Mouse (Mus musculus) hindbrain, postnatal 0 days (tissue): ENCODE measurements around the gene Wscd2. TPM values are rescaled to one million over a fixed set of nuclear protein-coding genes. Genes with fewer than 3 reads are reported as not detected.
A peak's percentile ranks its signal among the peaks of the same experiment; 100 is the strongest.

Source experiments
- ATAC-seq: fragments of 200-750 bp; cut with Nextera tagmentation; 2 replicates; pipeline ENCODE4 v1.8.0; 2017; ENCODE audit warnings: mild to moderate bottlenecking, moderate TSS enrichment, moderate library complexity
- DNase-seq: peaks from one replicate; pipeline ENCODE4 v3.0.0-alpha.2; 2015; ENCODE audit warnings: low spot score
- H3K27ac ChIP-seq: fragments of 300-500 bp; sonication (generic); 2 replicates; pipeline ENCODE4 v1.5.1; 2014; ENCODE audit warnings: mild to moderate bottlenecking
- H3K27me3 ChIP-seq: fragments of 300-500 bp; sonication (generic); 2 replicates; pipeline ENCODE4 v1.6.1; 2014; ENCODE audit warnings: low read length, mixed read lengths; ENCODE audit not compliant: insufficient read depth
- H3K36me3 ChIP-seq: fragments of 300-500 bp; sonication (generic); 2 replicates; pipeline ENCODE4 v1.6.1; 2014; ENCODE audit warnings: low read length, mixed read lengths; ENCODE audit not compliant: insufficient read depth
- H3K4me1 ChIP-seq: fragments of 300-500 bp; sonication (generic); 2 replicates; pipeline ENCODE4 v1.6.1; 2014; ENCODE audit warnings: antibody characterized with exemption, low read length, mixed read lengths; ENCODE audit not compliant: insufficient read depth
- H3K4me2 ChIP-seq: fragments of 300-500 bp; sonication (generic); 2 replicates; pipeline ENCODE4 v1.6.1; 2014; ENCODE audit warnings: low read depth, mild to moderate bottlenecking, low read length, moderate library complexity, mixed read lengths
- H3K4me3 ChIP-seq: fragments of 300-500 bp; sonication (generic); 2 replicates; pipeline ENCODE4 v1.5.1; 2014; ENCODE audit warnings: low read length
- H3K9ac ChIP-seq: fragments of 300-500 bp; sonication (generic); replicated peaks from 2 replicates; pipeline ENCODE4 v1.6.1; 2014; ENCODE audit warnings: mild to moderate bottlenecking, low read length, moderate library complexity, mixed read lengths
- H3K9me3 ChIP-seq: fragments of 300-500 bp; sonication (generic); 2 replicates; pipeline ENCODE4 v1.6.1; 2016; ENCODE audit warnings: low read length, mixed read lengths
- CTCF ChIP-seq: IDR thresholded peaks from 2 replicates; pipeline ENCODE4 v1.5.1; 2016; ENCODE audit warnings: antibody characterized with exemption, control low read depth, low read depth
- WGBS: fragments of 180-500 bp; shearing (Covaris S2); extraction: QIAGEN DNeasy Blood & Tissue Kit; methylation state at CpG from one replicate; pipeline ENCODE4 v1.1.7; 2014; 5-methylcytosine and 5-hydroxymethylcytosine counted together
- polyA plus RNA-seq: library from polyadenylated mRNA; unstranded; fragments of >200 nt; fragmentation: Nextera tagmentation; extraction: Ambion mirVana; gene quantifications from 2 replicates; pipeline ENCODE4 v1.2.1, GENCODE M21; 2015
- total RNA-seq: library from RNA; depleted of rRNA; stranded (reverse); fragments of >200 nt; gene quantifications from 2 replicates; pipeline ENCODE4 v1.2.3, GENCODE M21; 2014

Gene Wscd2
- total and polyA plus RNA-seq, 2 experiments from 2014 or later, result 9.8 to 33.8 TPM

GRCm38 (mm10) chr5:113456756-113457155 lies 33.4 kb upstream of the Wscd2 start:
- Histone ChIP-seq H3K9me3 (no peaks in the 10 kb centered on the region), H3K27ac (peak overlapping the region; percentile 32; the same call in 1 of the 2 replicates), H3K4me3 (no peak overlapping the region), H3K36me3 (no peaks in the 10 kb centered on the region), H3K4me1 (peaks cover 10% of the 10 kb centered on the region), H3K27me3 (no peaks in the 10 kb centered on the region), H3K9ac (no peak overlapping the region), H3K4me2 (no peak overlapping the region)
- ATAC-seq (no peak), DNase-seq (no peak)
- WGBS, result 76% methylated on average over 4 of the region's 4 CpGs
- TF ChIP-seq CTCF, result no peak

GRCm38 (mm10) chr5:113457260-113457659 lies 32.9 kb upstream of the Wscd2 start:
- peak; percentile 80 for DNase-seq
- H3K27ac ChIP-seq, result peak overlapping the region; percentile 32; the same call in 1 of the 2 replicates

DNA sequence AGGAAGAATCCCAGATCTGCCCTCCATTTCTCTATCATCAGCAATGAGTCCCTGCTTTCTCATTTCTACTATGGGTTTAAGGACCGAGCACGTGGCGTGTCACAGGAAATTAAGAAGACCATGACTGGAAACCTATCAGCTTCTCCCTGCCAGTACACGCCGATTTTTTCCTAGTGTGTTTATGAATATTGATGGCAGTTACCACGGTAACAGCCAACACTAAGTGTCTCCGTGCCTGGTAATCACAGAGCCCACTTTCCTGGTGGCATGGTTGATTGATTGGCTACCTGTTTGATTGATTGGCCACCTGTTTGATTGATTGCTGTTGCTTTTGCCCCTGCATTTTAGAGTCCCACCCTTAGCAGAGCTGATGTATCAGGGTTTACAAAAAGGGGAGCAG lies 30.2 kb upstream of the Wscd2 start:
- Histone ChIP-seq H3K36me3 (no peaks in the 10 kb centered on the region), H3K4me1 (peaks cover 12% of the 10 kb centered on the region), H3K9ac (no peak overlapping the region), H3K9me3 (no peaks in the 10 kb centered on the region), H3K27me3 (no peaks in the 10 kb centered on the region), H3K4me3 (no peak overlapping the region), H3K4me2 (no peak overlapping the region), H3K27ac (no peak overlapping the region)
- DNase-seq (no peak), ATAC-seq (no peak)
- TF ChIP-seq CTCF, result no peak
- WGBS, result 30% methylated on average over 7 of the region's 7 CpGs

More at GRCm38 (mm10) chr5:113457260-113457659, 32.9 kb upstream of the Wscd2 start:
- Histone ChIP-seq H3K36me3 (no peaks in the 10 kb centered on the region), H3K4me2 (no peak overlapping the region), H3K9me3 (no peaks in the 10 kb centered on the region), H3K4me3 (no peak overlapping the region), H3K27me3 (no peaks in the 10 kb centered on the region), H3K9ac (no peak overlapping the region), H3K4me1 (peaks cover 15% of the 10 kb centered on the region)
- no peak for TF ChIP-seq CTCF
- ATAC-seq, result peak; percentile 21; the same call in 1 of the 2 replicates
- 32% methylated on average over 6 of the region's 6 CpGs for WGBS

GRCm38 (mm10) chr5:113461582-113461981 lies 28.6 kb upstream of the Wscd2 start:
- Histone ChIP-seq H3K9ac (0 out of 2 replicates have a peak overlapping the region, but pooled peaks have one; percentile 39), H3K9me3 (no peaks in the 10 kb centered on the region), H3K27ac (0 out of 2 replicates have a peak overlapping the region, but pooled peaks have one; percentile 41), H3K4me3 (peak overlapping the region; percentile 14; the same call in 1 of the 2 replicates), H3K4me1 (peaks cover 12% of the 10 kb centered on the region), H3K4me2 (peak overlapping the region; percentile 48), H3K27me3 (no peaks in the 10 kb centered on the region), H3K36me3 (no peaks in the 10 kb centered on the region)
- ATAC-seq (peak; percentile 25; the same call in 1 of the 2 replicates), DNase-seq (no peak)
- WGBS, result 6% methylated on average over 16 of the region's 16 CpGs
- no peak for TF ChIP-seq CTCF

GRCm38 (mm10) chr5:113461998-113462625 lies 28.0 kb upstream of the Wscd2 start:
- Histone ChIP-seq H3K36me3 (no peaks in the 10 kb centered on the region), H3K4me1 (peaks cover 12% of the 10 kb centered on the region), H3K4me3 (peak overlapping the region; percentile 14; the same call in 1 of the 2 replicates), H3K9ac (peak overlapping the region; percentile 39; the same call in 1 of the 2 replicates), H3K9me3 (no peaks in the 10 kb centered on the region), H3K27me3 (no peaks in the 10 kb centered on the region), H3K27ac (peak overlapping the region; percentile 2; the same call in 1 of the 2 replicates), H3K4me2 (peak overlapping the region; percentile 48)
- DNase-seq, result peak; percentile 52
- no peak for TF ChIP-seq CTCF
- ATAC-seq, result no peak
- WGBS, result 16% methylated on average over 21 of the region's 21 CpGs

DNA sequence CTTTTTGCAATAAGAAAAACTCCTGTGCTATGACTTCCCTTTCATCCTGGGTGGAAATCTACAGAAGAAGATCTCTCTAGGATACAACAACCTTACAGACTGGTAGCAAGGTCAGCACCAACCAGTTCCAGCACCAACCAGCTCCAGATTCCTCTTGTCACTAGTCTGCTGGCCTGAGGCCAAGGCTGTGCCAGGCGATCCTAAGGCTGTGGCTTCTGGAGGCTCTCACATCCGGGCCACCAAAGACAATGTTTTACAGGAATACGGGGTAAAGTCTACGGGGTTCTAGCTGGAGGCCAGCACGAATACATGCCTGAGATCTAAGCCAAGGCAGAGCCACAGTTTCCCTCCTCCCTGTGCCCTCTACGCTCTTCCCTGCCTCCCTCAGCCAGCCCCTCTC lies 25.4 kb upstream of the Wscd2 start:
- no peak for ATAC-seq
- no peak overlapping the region for H3K4me2 ChIP-seq
- no peaks in the 10 kb centered on the region for H3K36me3 ChIP-seq
- peaks cover 18% of the 10 kb centered on the region for H3K4me1 ChIP-seq
- DNase-seq, result no peak
- H3K4me3 ChIP-seq, result no peak overlapping the region
- no peak overlapping the region for H3K9ac ChIP-seq
- H3K27ac ChIP-seq, result no peak overlapping the region
- H3K27me3 ChIP-seq, result no peaks in the 10 kb centered on the region
- H3K9me3 ChIP-seq, result no peaks in the 10 kb centered on the region
- no peak for TF ChIP-seq CTCF
- WGBS, result 53% methylated on average over 6 of the region's 6 CpGs

DNA sequence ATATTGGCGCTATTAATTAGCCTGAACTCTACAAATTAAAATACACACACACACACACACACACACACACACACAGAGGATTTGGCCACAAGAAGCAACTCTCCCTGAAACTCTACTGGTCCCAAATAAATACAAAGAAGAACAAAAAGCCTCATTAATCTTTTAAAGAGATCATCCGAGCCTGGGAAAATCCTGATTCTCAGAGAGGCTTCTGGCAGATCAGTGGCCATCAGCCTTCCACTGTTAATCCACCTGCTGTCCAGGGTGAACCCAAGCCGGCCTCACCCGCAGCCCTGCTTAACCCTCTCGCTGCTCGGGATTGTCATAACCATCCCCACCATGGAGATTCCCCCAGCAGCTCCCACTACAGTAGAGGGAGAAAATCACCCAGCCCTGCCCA lies 23.6 kb upstream of the Wscd2 start:
- H3K4me1 ChIP-seq, result peaks cover 16% of the 10 kb centered on the region
- TF ChIP-seq CTCF, result no peak
- no peak overlapping the region for H3K4me3 ChIP-seq
- H3K4me2 ChIP-seq, result no peak overlapping the region
- no peaks in the 10 kb centered on the region for H3K9me3 ChIP-seq
- H3K9ac ChIP-seq, result no peak overlapping the region
- 40% methylated on average over 6 of the region's 6 CpGs for WGBS
- DNase-seq (no peak), ATAC-seq (no peak)
- H3K27ac ChIP-seq, result no peak overlapping the region
- H3K27me3 ChIP-seq, result no peaks in the 10 kb centered on the region
- no peaks in the 10 kb centered on the region for H3K36me3 ChIP-seq
